Mouse (Mus musculus): ENCODE measurements around the gene Ccdc85c.

DNA sequence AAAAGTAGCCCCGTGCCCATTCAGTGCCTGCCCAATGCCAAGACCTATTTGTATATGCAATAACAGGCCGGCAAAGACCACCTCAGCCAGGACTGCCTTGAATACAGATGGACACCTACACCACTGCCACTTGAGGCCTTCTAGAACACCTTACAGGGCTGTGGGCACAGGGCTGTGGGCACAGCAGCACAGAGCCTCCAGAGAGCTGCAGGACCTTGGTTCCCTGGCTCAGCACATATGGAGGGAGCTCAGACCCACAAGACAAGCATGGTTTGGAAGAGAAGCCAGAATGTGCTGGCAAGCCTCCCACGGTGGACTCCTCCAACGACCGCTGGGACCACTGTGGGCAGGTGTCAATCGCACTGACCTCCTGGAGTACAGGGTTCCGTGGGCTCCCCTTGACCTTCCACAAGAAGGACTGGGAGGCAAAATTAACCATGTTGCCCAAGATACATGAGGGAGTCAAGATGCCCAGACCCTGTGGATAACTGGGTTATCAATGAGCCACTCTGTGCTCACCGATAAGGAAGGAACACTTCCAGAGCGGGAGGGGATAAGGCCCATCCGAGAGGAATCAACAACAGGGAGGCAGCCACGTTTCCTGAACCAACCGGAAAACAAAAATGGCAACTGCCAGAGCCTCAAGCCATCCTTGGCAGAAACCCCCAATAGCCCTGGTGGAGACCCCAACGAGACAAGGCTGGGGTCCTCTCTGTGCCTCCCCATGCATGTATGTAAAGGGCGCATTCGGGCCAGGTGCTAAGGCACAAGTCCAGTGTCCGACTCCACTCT lies 3.7 kb downstream of the Ccdc85c start:
- TF ChIP-seq CTCF (conservative IDR thresholded peaks at IDR 0.05; ENCODE audit: low read length) (no peak), POU5F1 (IDR thresholded peaks at IDR 0.05; ENCODE audit: borderline replicate concordance, low read length) (no peak)
